Mouse (Mus musculus) layer of hippocampus, postnatal 36 days (tissue): Measurements from ENCODE around the gene Radil. TPM values are rescaled to one million over a fixed set of nuclear protein-coding genes. Genes with fewer than 3 reads are reported as not detected.

ENCODE experiments used
- DNase-seq, 2 experiments: peaks; one replicate each; pipeline ENCODE4 v3.0.0; 2022
- total RNA-seq, 2 experiments: library from RNA; stranded (reverse); gene quantifications; 2 replicates each; pipeline ENCODE4 v1.2.3; 2021

Gene Radil
- total RNA-seq, 2 experiments from 2014 or later, result 13.5 to 14.7 TPM

GRCm38 (mm10) chr5:142444791-142445531 is 105.9 kb downstream of the Radil start:
- no peak for DNase-seq

GRCm38 (mm10) chr5:142443994-142444393 is 106.9 kb downstream of the Radil start:
- DNase-seq, result no peak

GRCm38 (mm10) chr5:142443514-142443913 is 107.4 kb downstream of the Radil start:
- DNase-seq, result no peak

- DNase-seq, result no peak
Measured at GRCm38 (mm10) chr5:142442045-142442440, 108.9 kb downstream of the Radil start.

GRCm38 (mm10) chr5:142441332-142442044 is 109.4 kb downstream of the Radil start:
- DNase-seq, result no peak

GRCm38 (mm10) chr5:142440451-142441147 is 110.3 kb downstream of the Radil start:
- DNase-seq, result no peak

- no peak for DNase-seq
Measured at GRCm38 (mm10) chr5:142439911-142440432, 110.9 kb downstream of the Radil start.

GRCm38 (mm10) chr5:142438380-142438938 is 112.4 kb downstream of the Radil start:
- no peak for DNase-seq

- no peak for DNase-seq
Measured at GRCm38 (mm10) chr5:142435736-142436135, 115.2 kb downstream of the Radil start.

Other genes with a start within 250 kb of the Radil start
- gene Foxk1, start 149.6 kb downstream of the Radil start, total RNA-seq, result 10 to 100 TPM; 47.9 to 52.2 TPM
- 10 to 100 TPM; 19.7 to 31.9 TPM for gene Ap5z1, start 87.2 kb downstream of the Radil start, total RNA-seq
- under 1 TPM; 0.72 to 0.76 TPM for gene Papolb, start 21.0 kb downstream of the Radil start, total RNA-seq
- gene Mmd2, start 57.7 kb upstream of the Radil start, total RNA-seq, result 100 to 1,000 TPM; 159 to 178 TPM
- 100 to 1,000 TPM; 102 to 103 TPM for gene Wipi2, start 76.6 kb upstream of the Radil start, total RNA-seq
- gene Slc29a4, start 141.4 kb upstream of the Radil start, total RNA-seq, result 10 to 100 TPM; 49.2 to 50.3 TPM